In genomic region chr6:114089626-114090025, GRCm38 (mm10) we compare ENCODE assay signal across 8 mouse cellular contexts. TPM values are rescaled to one million over a fixed set of nuclear protein-coding genes. Genes with fewer than 3 reads are reported as not detected.
DNase-seq lines count a peak whose midpoint lies in the region; ATAC-seq lines count a peak whose summit lies in the region.

No protein-coding gene starts in this region.

- ATAC-seq in forebrain, embryonic 11.5 days (replicated peaks; ENCODE audit: low FRiP score), result 0 out of 2 replicates have a peak, but pooled peaks have one; percentile 21
- ATAC-seq in hindbrain, embryonic 16.5 days, result peak; percentile 26

- 15% methylated on average over 5 of the region's 5 CpGs for WGBS in forebrain, embryonic 11.5 days
- 16% methylated on average over 5 of the region's 5 CpGs for WGBS in hindbrain, embryonic 16.5 days
- WGBS in limb, embryonic 10.5 days, result 29% methylated on average over 5 of the region's 5 CpGs

- DNase-seq in ovary, postnatal 10 days (ENCODE audit: low spot score), result peak; percentile 18
- DNase-seq in ovary, adult 18-20 months (ENCODE audit: low spot score), result no peak
- peak; percentile 26 for DNase-seq in c-Kit-negative CD71-positive TER-119-positive erythroid progenitor cells, embryonic 14.5 days (ENCODE audit: low read depth, low spot score)
- peak; percentile 85 for DNase-seq in forebrain, embryonic 11.5 days (ENCODE audit: low spot score)
- peak; percentile 80 for DNase-seq in limb, embryonic 10.5 days (ENCODE audit: low spot score)
- peak; percentile 74 for DNase-seq in neural tube, embryonic 10.5 days (ENCODE audit: extremely low spot score, low spot score)
- peak; percentile 46 for DNase-seq in thymus, postnatal 0 days (ENCODE audit: low spot score)

- H3K4me2 ChIP-seq in forebrain, embryonic 11.5 days (ENCODE audit: low read depth, low read length, severe bottlenecking), result no peak overlapping the region
- H3K4me2 ChIP-seq in hindbrain, embryonic 16.5 days (ENCODE audit: low read length), result no peak overlapping the region

- no peak overlapping the region for H3K9ac ChIP-seq in forebrain, embryonic 11.5 days (ENCODE audit: low read length)
- H3K9ac ChIP-seq in hindbrain, embryonic 16.5 days (ENCODE audit: low read depth, low read length), result no peak overlapping the region

- H3K36me3 ChIP-seq in forebrain, embryonic 11.5 days (ENCODE audit: control insufficient read depth, insufficient read depth, low read length), result no peaks in the 10 kb centered on the region
- no peaks in the 10 kb centered on the region for H3K36me3 ChIP-seq in hindbrain, embryonic 16.5 days (ENCODE audit: control insufficient read depth, insufficient read depth, low read length)
- H3K36me3 ChIP-seq in limb, embryonic 10.5 days, result no peaks in the 10 kb centered on the region

- H3K27ac ChIP-seq in forebrain, embryonic 11.5 days (ENCODE audit: low read depth, low read length), result no peak overlapping the region
- H3K27ac ChIP-seq in hindbrain, embryonic 16.5 days (ENCODE audit: low read depth, low read length), result no peak overlapping the region
- no peak overlapping the region for H3K27ac ChIP-seq in limb, embryonic 10.5 days

- H3K4me1 ChIP-seq in forebrain, embryonic 11.5 days (replicated peaks; ENCODE audit: control insufficient read depth, insufficient read depth, low read length), result 0 out of 2 replicates have a peak, but pooled peaks cover 2% of the 10 kb centered on the region
- H3K4me1 ChIP-seq in hindbrain, embryonic 16.5 days (ENCODE audit: control insufficient read depth, insufficient read depth, low read depth, low read length), result peaks cover 14% of the 10 kb centered on the region
- H3K4me1 ChIP-seq in limb, embryonic 10.5 days, result no peaks in the 10 kb centered on the region

- no peak overlapping the region for H3K4me3 ChIP-seq in forebrain, embryonic 11.5 days (ENCODE audit: low read depth, low read length)
- H3K4me3 ChIP-seq in hindbrain, embryonic 16.5 days (ENCODE audit: low read length), result no peak overlapping the region
- no peak overlapping the region for H3K4me3 ChIP-seq in limb, embryonic 10.5 days

- H3K27me3 ChIP-seq in forebrain, embryonic 11.5 days (ENCODE audit: control insufficient read depth, insufficient read depth, low read length), result no peaks in the 10 kb centered on the region
- peaks cover 12% of the 10 kb centered on the region for H3K27me3 ChIP-seq in hindbrain, embryonic 16.5 days (replicated peaks; ENCODE audit: control insufficient read depth, insufficient read depth, low read length)
- no peaks in the 10 kb centered on the region for H3K27me3 ChIP-seq in limb, embryonic 10.5 days (ENCODE audit: low read depth, poor library complexity, severe bottlenecking)

- H3K9me3 ChIP-seq in forebrain, embryonic 11.5 days (ENCODE audit: control insufficient read depth, low read length), result no peaks in the 10 kb centered on the region
- no peaks in the 10 kb centered on the region for H3K9me3 ChIP-seq in hindbrain, embryonic 16.5 days (ENCODE audit: control insufficient read depth, low read length)
- no peaks in the 10 kb centered on the region for H3K9me3 ChIP-seq in limb, embryonic 10.5 days (replicated peaks)

RNA-seq across cellular contexts. Expression of gene Slc6a11, which starts 41.4 kb away (rescaled TPM):
- 0.80 and 0.92 TPM in 2 replicates for polyA plus RNA-seq in forebrain, embryonic 11.5 days (2014; fragmentation: Nextera tagmentation; extraction: Ambion mirVana)
- 109 and 136 TPM in 2 replicates for polyA plus RNA-seq in hindbrain, embryonic 16.5 days (2015; fragmentation: Nextera tagmentation; extraction: Ambion mirVana)
- 0.08 TPM in 1 of 2 replicates, not detected in the other for polyA plus RNA-seq in limb, embryonic 10.5 days (2016; fragmentation: Nextera tagmentation; extraction: Ambion mirVana)
- 0.04 and 0.09 TPM in 2 replicates for polyA plus RNA-seq in thymus, postnatal 0 days (2015; fragmentation: Nextera tagmentation; extraction: Ambion mirVana)

RNA-seq across cellular contexts. Expression of gene Atp2b2, which starts 47.2 kb away (rescaled TPM):
- polyA plus RNA-seq in forebrain, embryonic 11.5 days (2014; fragmentation: Nextera tagmentation; extraction: Ambion mirVana), result 2.4 and 2.5 TPM in 2 replicates
- polyA plus RNA-seq in hindbrain, embryonic 16.5 days (2015; fragmentation: Nextera tagmentation; extraction: Ambion mirVana), result 36.5 and 42.3 TPM in 2 replicates
- 0.03 TPM in 2 replicates for polyA plus RNA-seq in limb, embryonic 10.5 days (2016; fragmentation: Nextera tagmentation; extraction: Ambion mirVana)
- polyA plus RNA-seq in thymus, postnatal 0 days (2015; fragmentation: Nextera tagmentation; extraction: Ambion mirVana), result 0.10 and 0.21 TPM in 2 replicates

Comparison
In these comparisons a context has a peak if more than half of its experiments do, and no peak if none do; other contexts are left out.
1. RNA of gene Slc6a11, which starts 41.4 kb away (polyA plus RNA-seq): 109 to 136 TPM in hindbrain, embryonic 16.5 days; 0.80 to 0.92 TPM in forebrain, embryonic 11.5 days, 0.04 to 0.09 TPM in thymus, postnatal 0 days and 0.08 TPM in limb, embryonic 10.5 days; every median in the first group is over 10 times any median in the second.
2. RNA of gene Atp2b2, which starts 47.2 kb away (polyA plus RNA-seq): 36.5 to 42.3 TPM in hindbrain, embryonic 16.5 days; 2.4 to 2.5 TPM in forebrain, embryonic 11.5 days, 0.10 to 0.21 TPM in thymus, postnatal 0 days and 0.03 TPM in limb, embryonic 10.5 days; every median in the first group is over 10 times any median in the second.